Mouse (Mus musculus) limb, embryonic 14.5 days (tissue): ENCODE results near the gene Slc2a6. TPM values are rescaled to one million over a fixed set of nuclear protein-coding genes. Genes with fewer than 3 reads are reported as not detected.

Experiments
- ATAC-seq: fragments of 200-750 bp; cut with Nextera tagmentation; 2 replicates; pipeline ENCODE4 v1.8.0; 2017; ENCODE audit warnings: low read depth, moderate number of reproducible peaks, moderate TSS enrichment; ENCODE audit not compliant: low FRiP score
- DNase-seq: peaks from one replicate; pipeline ENCODE4 v3.0.0-alpha.2; 2015; ENCODE audit warnings: low spot score
- H3K27ac ChIP-seq: fragments of 300-500 bp; sonication (generic); replicated peaks from 2 replicates; pipeline ENCODE4 v1.5.1; 2014; ENCODE audit warnings: low read depth, mild to moderate bottlenecking, low read length, moderate library complexity, mixed read lengths
- H3K27me3 ChIP-seq: fragments of 300-500 bp; sonication (generic); 2 replicates; pipeline ENCODE4 v1.6.1; 2014; ENCODE audit warnings: low read length, mixed read lengths; ENCODE audit not compliant: control insufficient read depth, insufficient read depth
- H3K36me3 ChIP-seq: fragments of 300-500 bp; sonication (generic); 2 replicates; pipeline ENCODE4 v1.6.1; 2014; ENCODE audit warnings: mild to moderate bottlenecking, low read length, moderate library complexity, mixed read lengths; ENCODE audit not compliant: control insufficient read depth, insufficient read depth
- H3K4me1 ChIP-seq: fragments of 300-500 bp; sonication (generic); 2 replicates; pipeline ENCODE4 v1.6.1; 2014; ENCODE audit warnings: antibody characterized with exemption, low read length, mixed read lengths; ENCODE audit not compliant: control insufficient read depth, insufficient read depth
- H3K4me2 ChIP-seq: fragments of 300-500 bp; sonication (generic); replicated peaks from 2 replicates; pipeline ENCODE4 v1.6.1; 2014; ENCODE audit warnings: low read depth, mild to moderate bottlenecking, low read length, moderate library complexity; ENCODE audit not compliant: severe bottlenecking
- H3K4me3 ChIP-seq: fragments of 300-500 bp; sonication (generic); replicated peaks from 2 replicates; pipeline ENCODE4 v1.5.1; 2014; ENCODE audit warnings: low read length
- H3K9ac ChIP-seq: fragments of 300-500 bp; sonication (generic); 2 replicates; pipeline ENCODE4 v1.6.1; 2014; ENCODE audit warnings: mild to moderate bottlenecking, low read depth, low read length, moderate library complexity; ENCODE audit not compliant: severe bottlenecking
- H3K9me3 ChIP-seq: fragments of 300-500 bp; sonication (generic); 2 replicates; pipeline ENCODE4 v1.6.1; 2016; ENCODE audit warnings: low read length; ENCODE audit not compliant: control insufficient read depth
- POLR2A ChIP-seq: fragments of 200-500 bp; IDR thresholded peaks from 2 replicates; pipeline ENCODE4 v1.8.0; 2012; ENCODE audit warnings: inconsistent platforms, mild to moderate bottlenecking, moderate library complexity, borderline replicate concordance; ENCODE audit not compliant: insufficient read depth, insufficient read length; ENCODE audit errors: extremely low read depth
- whole genome bisulfite sequencing: fragments of 180-500 bp; shearing (Covaris S2); extraction: QIAGEN DNeasy Blood & Tissue Kit; methylation state at CpG from one replicate; pipeline ENCODE4 v1.1.7; 2014; 5-methylcytosine and 5-hydroxymethylcytosine counted together
- polyA plus RNA-seq, 2 experiments: library from polyadenylated mRNA; depleted of rRNA in 1 of 2; stranded (reverse) in 1 of 2; unstranded in 1 of 2; fragments of >200 nt; fragmentation: Nextera tagmentation in 1 of 2; extraction: Ambion mirVana in 1 of 2; gene quantifications; 2 replicates each; pipeline versions ENCODE4 v1.2.1 to v1.2.3; 2012 to 2014

Slc2a6 gene
- polyA plus RNA-seq, 2 experiments: 0.73 to 0.88 TPM

DNA sequence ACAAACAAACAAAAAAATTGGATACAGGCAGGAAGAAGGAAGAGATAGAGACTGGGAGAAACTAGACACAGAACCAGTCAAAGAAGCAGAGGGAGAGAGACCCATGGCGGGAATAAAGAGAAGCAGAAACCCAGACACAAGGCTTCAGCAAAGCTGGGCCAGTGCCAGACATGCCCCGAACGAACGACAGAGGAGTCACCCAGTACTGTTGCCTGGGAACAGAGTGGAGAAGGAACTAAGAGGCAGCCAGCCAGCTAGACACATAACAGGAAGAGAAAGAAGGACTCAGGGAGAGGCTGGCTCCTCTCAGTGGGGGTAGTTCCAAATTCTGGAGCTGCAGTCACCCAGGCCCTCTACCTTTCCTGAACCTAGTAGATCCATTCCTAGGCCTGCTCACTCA lies 43.3 kb upstream of the Slc2a6 start:
- no peak overlapping the region for H3K4me2 ChIP-seq
- H3K27me3 ChIP-seq: no peaks in the 10 kb centered on the region
- peak overlapping the region; percentile 4; the same call in 1 of the 2 replicates for H3K4me3 ChIP-seq
- TF ChIP-seq POLR2A: no peak
- H3K9me3 ChIP-seq: no peaks in the 10 kb centered on the region
- no peak overlapping the region for H3K9ac ChIP-seq
- H3K4me1 ChIP-seq: peaks cover 45% of the 10 kb centered on the region
- H3K36me3 ChIP-seq: no peaks in the 10 kb centered on the region
- peak overlapping the region; percentile 63; the same call in 1 of the 2 replicates for H3K27ac ChIP-seq
- DNase-seq (peak; percentile 60), ATAC-seq (no peak)
- 23% methylated on average over 4 of the region's 4 CpGs for WGBS

DNA sequence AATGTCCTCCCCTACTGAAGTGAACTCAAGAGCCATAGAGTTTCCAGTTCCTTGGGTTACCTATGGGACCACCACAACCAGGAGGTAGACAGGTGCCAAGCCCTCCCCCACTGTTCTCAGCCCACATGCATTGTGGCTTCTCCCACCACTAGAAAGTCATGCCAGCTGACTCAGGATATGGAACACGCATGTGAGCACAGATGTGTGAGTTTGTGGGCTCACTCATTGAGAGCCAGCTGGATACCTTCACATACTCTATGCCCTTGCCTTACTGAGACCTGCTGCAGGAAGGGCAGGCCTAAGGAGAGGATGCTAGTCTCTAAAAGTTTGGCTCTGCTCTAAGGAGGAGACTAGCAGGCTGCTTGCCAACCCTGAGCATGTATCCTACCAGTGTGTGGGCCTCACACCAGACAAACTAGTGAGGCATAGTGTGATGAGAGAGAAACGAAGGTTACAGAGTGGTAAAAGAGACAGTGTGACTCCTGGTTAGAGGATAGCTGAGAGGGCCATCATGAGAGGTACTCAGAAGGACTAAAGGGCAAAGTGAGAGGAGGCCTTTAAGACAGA lies 42.5 kb upstream of the Slc2a6 start:
- no peak for ATAC-seq
- 87% methylated on average over 2 of the region's 2 CpGs for WGBS
- peaks cover 37% of the 10 kb centered on the region for H3K4me1 ChIP-seq
- no peak overlapping the region for H3K4me2 ChIP-seq
- no peak overlapping the region for H3K9ac ChIP-seq
- H3K27me3 ChIP-seq: no peaks in the 10 kb centered on the region
- H3K4me3 ChIP-seq: no peak overlapping the region
- no peaks in the 10 kb centered on the region for H3K36me3 ChIP-seq
- TF ChIP-seq POLR2A: no peak
- no peak overlapping the region for H3K27ac ChIP-seq
- DNase-seq: no peak
- no peaks in the 10 kb centered on the region for H3K9me3 ChIP-seq

DNA sequence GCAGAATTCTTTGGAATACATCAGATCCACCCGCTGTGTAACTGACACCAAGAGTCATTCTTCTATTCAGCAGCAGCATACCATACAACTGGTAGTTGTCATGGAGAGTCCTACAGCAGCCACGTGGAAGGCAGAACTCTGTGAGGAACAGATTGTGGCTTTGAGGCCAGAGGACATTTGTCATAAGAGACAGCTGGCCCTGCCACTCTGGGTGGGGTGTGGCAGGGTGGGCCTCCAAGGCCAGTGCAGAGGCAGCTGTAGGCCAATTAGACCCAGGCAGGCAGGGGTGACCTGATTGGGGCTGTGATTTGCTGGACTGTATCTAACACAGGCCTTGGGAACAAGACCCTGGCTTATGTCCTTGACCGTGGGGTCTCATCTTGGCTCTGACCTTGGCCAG lies 41.8 kb upstream of the Slc2a6 start:
- DNase-seq (no peak), ATAC-seq (peak; percentile 58)
- no peak for TF ChIP-seq POLR2A
- Histone ChIP-seq H3K4me2 (no peak overlapping the region), H3K27me3 (no peaks in the 10 kb centered on the region), H3K4me3 (no peak overlapping the region), H3K9me3 (no peaks in the 10 kb centered on the region), H3K9ac (no peak overlapping the region), H3K36me3 (no peaks in the 10 kb centered on the region), H3K4me1 (peaks cover 30% of the 10 kb centered on the region), H3K27ac (no peak overlapping the region)
- 55% methylated on average over 3 of the region's 3 CpGs for WGBS

DNA sequence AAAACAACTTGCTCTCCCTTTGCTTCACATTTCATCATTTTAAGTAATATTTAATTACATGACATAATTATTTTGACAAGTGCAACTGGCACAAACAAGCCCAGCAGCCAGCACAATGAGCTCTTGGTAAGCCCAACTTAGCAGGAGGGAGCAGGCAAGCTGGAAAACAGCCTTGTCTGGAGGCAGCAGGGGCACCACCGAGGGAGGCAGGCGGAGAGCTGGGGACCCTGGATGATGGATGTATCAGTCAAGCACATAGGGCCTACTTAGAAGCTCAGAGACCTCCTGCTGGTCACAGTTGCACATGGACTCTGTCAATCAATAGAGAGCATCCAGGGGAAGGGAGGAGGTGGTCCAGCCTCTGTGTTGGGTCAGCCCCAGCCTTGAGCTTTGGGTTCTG lies 40.2 kb upstream of the Slc2a6 start:
- no peak for DNase-seq
- 51% methylated on average over 2 of the region's 2 CpGs for WGBS

DNA sequence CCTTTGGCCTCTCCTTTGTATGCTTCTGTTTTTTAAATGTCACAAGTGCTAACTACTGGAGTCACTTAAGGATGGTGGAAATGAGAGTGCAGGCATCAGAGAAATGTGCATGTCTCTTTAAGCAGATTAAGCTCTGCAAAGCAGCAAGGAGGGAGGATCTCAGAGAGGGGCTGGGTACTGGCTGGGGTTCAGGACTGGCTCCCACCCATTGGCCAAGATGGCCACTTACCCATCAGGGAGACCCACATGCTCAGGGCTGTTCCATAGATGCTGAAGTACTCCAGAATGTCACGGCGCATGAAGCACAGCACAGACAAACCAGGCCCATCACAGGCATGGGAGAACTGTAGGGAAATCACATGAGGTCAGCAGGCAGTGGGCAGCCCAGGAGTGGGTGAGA lies 39.3 kb upstream of the Slc2a6 start:
- Histone ChIP-seq H3K36me3 (no peaks in the 10 kb centered on the region), H3K4me1 (peaks cover 13% of the 10 kb centered on the region), H3K9me3 (no peaks in the 10 kb centered on the region), H3K9ac (no peak overlapping the region), H3K27me3 (no peaks in the 10 kb centered on the region), H3K4me3 (no peak overlapping the region), H3K4me2 (no peak overlapping the region), H3K27ac (no peak overlapping the region)
- WGBS: 83% methylated on average over 2 of the region's 2 CpGs
- TF ChIP-seq POLR2A: no peak
- DNase-seq (no peak), ATAC-seq (no peak)

More for the DNA sequence above, 40.2 kb upstream of the Slc2a6 start:
- Histone ChIP-seq H3K27ac (no peak overlapping the region), H3K27me3 (no peaks in the 10 kb centered on the region), H3K4me3 (no peak overlapping the region), H3K9ac (no peak overlapping the region), H3K4me2 (no peak overlapping the region), H3K9me3 (no peaks in the 10 kb centered on the region), H3K36me3 (no peaks in the 10 kb centered on the region), H3K4me1 (peaks cover 21% of the 10 kb centered on the region)
- ATAC-seq: no peak
- TF ChIP-seq POLR2A: no peak
